Mouse (Mus musculus) hindbrain, embryonic 15.5 days (tissue): Measurements from ENCODE around the gene Rdh7. TPM values are rescaled to one million over a fixed set of nuclear protein-coding genes. Genes with fewer than 3 reads are reported as not detected.
"Not testable (repeated sequence)": the region's sequence is repeated elsewhere in the genome, so short reads cannot be mapped to it uniquely, and the experiment has no call there.

Experiments used
- ATAC-seq: fragments of 200-750 bp; cut with Nextera tagmentation; 2 replicates; pipeline ENCODE4 v1.8.0; 2017; ENCODE audit warnings: low read depth, moderate number of reproducible peaks, moderate TSS enrichment; ENCODE audit not compliant: low FRiP score
- H3K27ac ChIP-seq: fragments of 300-500 bp; sonication (generic); replicated peaks from 2 replicates; pipeline ENCODE4 v1.5.1; 2015; ENCODE audit warnings: mild to moderate bottlenecking, inconsistent platforms
- H3K27me3 ChIP-seq: fragments of 300-500 bp; sonication (generic); 2 replicates; pipeline ENCODE4 v1.6.1; 2015; ENCODE audit warnings: control low read depth, inconsistent platforms
- H3K36me3 ChIP-seq: fragments of 300-500 bp; sonication (generic); 2 replicates; pipeline ENCODE4 v1.6.1; 2015; ENCODE audit warnings: control low read depth, inconsistent platforms
- H3K4me1 ChIP-seq: fragments of 300-500 bp; sonication (generic); replicated peaks from 2 replicates; pipeline ENCODE4 v1.6.1; 2015; ENCODE audit warnings: control low read depth, inconsistent platforms
- H3K4me2 ChIP-seq: fragments of 300-500 bp; sonication (generic); 2 replicates; pipeline ENCODE4 v1.6.1; 2015; ENCODE audit warnings: moderate library complexity, mild to moderate bottlenecking, inconsistent platforms
- H3K4me3 ChIP-seq: fragments of 300-500 bp; sonication (generic); 2 replicates; pipeline ENCODE4 v1.5.1; 2015; ENCODE audit warnings: mild to moderate bottlenecking, inconsistent platforms
- H3K9ac ChIP-seq: fragments of 300-500 bp; sonication (generic); 2 replicates; pipeline ENCODE4 v1.6.1; 2015; ENCODE audit warnings: inconsistent platforms
- H3K9me3 ChIP-seq: fragments of 300-500 bp; sonication (generic); 2 replicates; pipeline ENCODE4 v1.6.1; 2016; ENCODE audit warnings: control low read depth, inconsistent platforms
- WGBS: fragments of 180-500 bp; shearing (Covaris S2); methylation state at CpG from one replicate; pipeline ENCODE4 v1.1.7; 2015; 5-methylcytosine and 5-hydroxymethylcytosine counted together
- polyA plus RNA-seq: library from polyadenylated mRNA; unstranded; fragments of >200 nt; fragmentation: Nextera tagmentation; extraction: Ambion mirVana; gene quantifications from 2 replicates; pipeline ENCODE4 v1.2.1, GENCODE M21; 2015

Gene Rdh7
- polyA plus RNA-seq, 1 experiment from 2014 or later, result not detected

DNA sequence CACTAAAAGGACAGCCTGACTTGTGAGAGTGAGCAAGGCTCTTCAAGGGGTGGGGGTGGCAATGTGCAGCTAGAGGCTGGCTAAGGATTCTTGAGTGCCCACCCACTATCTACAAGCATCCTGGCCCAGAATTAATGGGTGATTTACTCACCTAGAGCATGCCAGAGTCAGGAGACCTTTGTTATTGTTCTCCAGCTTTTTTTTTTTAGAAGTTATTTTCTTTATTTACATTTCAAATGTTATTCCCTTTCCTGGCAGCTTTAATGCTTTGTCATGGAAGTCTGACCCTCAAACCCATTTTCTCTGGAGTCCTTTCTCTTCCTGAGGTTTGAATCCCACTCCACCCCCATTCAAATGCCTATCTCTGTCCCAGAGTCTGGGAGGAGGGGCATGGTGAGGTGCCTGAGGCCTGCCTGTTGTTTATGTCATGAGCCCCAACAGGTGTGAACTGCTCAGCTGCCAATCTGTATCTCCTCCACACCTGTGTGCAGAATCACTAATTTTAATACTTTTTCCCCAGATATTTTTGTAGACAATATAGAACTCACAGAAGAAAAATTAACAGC lies 18.9 kb upstream of the Rdh7 start:
- no peak for ATAC-seq
- Histone ChIP-seq H3K36me3 (no peaks in the 10 kb centered on the region), H3K27ac (no peak overlapping the region), H3K9ac (no peak overlapping the region), H3K4me3 (no peak overlapping the region), H3K4me1 (no peaks in the 10 kb centered on the region), H3K27me3 (no peaks in the 10 kb centered on the region), H3K9me3 (no peaks in the 10 kb centered on the region), H3K4me2 (no peak overlapping the region)

DNA sequence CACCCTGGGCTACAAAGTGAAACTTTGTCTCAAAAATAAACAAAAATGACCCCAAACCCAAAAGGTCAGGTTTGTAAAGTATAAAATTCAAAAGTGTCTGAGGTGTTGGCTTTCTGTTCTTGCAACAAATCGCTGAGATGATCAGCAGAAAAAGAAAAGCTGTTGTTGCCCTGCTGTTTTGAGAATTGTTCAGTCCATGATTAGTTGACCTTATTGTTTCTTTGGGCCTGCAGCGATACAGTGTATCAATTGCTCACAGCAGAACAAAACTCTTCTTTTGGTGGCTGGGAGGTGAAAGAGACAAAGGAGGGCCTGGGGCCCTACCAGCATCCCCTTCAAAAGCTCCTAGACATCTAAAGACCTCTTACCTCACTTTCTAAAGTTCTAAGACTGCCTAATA lies 17.5 kb upstream of the Rdh7 start:
- H3K36me3 ChIP-seq, result no peaks in the 10 kb centered on the region
- no peak overlapping the region for H3K4me3 ChIP-seq
- H3K4me2 ChIP-seq, result no peak overlapping the region
- no peaks in the 10 kb centered on the region for H3K9me3 ChIP-seq
- 32% methylated on average over 2 of the region's 2 CpGs for WGBS
- H3K27ac ChIP-seq, result no peak overlapping the region
- no peaks in the 10 kb centered on the region for H3K4me1 ChIP-seq
- no peaks in the 10 kb centered on the region for H3K27me3 ChIP-seq
- no peak overlapping the region for H3K9ac ChIP-seq
- no peak for ATAC-seq

DNA sequence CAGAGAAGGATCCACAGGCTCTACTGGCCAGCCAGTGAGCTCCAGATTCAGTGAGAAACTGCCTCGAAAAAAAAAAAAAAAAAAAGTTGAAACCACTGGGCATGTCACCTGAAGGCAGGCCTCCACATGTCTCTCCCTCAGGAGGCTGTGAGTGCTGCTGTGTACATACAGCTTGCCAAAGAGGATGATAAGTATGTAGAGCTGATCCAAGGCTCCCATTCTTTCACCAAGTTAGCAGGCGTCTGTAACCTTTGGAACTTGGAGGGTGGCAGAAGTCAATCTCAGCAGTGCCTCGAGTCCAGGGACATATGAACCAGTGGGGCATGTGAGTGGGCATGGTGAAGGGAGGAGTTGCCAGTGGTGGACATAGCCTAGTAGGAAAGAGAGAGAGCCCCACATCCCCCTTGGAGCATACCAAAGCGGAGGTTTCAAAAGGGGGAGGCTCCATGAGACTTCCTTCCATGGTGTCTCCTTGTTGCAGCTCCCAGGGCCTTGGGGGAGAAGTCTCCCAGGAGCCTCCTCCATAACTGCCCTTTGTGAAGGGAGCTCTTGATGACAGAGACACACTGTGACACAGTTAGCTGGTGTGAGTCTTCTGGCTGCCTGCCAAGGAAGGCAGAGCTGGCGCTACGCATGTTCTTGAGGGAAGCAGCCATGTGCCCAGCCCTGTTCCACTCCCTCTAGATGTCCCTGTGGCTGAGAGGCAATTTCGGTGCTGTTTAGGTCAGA lies 16.3 kb upstream of the Rdh7 start:
- ATAC-seq, result no peak
- no peaks in the 10 kb centered on the region for H3K27me3 ChIP-seq
- H3K9me3 ChIP-seq, result no peaks in the 10 kb centered on the region
- H3K4me1 ChIP-seq, result no peaks in the 10 kb centered on the region
- no peaks in the 10 kb centered on the region for H3K36me3 ChIP-seq
- no peak overlapping the region for H3K4me2 ChIP-seq
- H3K4me3 ChIP-seq, result no peak overlapping the region
- no peak overlapping the region for H3K27ac ChIP-seq
- H3K9ac ChIP-seq, result no peak overlapping the region
- 63% methylated on average over 7 of the region's 7 CpGs for WGBS

DNA sequence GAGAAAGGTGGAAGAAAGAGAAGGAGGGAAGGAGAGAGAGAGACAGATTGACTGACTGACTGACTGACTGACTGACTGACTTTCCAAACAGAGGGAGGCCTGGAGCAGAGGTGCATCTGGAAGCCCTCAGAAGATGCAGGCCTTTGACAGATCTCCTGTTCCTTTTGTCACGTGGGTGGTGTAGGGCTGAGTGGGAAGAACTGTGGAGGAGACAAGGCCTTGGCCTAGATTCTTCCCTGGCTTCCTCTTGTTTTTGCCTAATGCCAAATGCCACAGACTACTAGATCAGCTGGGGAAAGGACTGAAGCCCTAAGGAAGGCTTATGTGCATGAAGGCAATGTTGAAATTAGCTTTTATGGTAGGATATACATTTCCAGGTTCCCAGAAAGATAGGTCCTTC lies 14.5 kb upstream of the Rdh7 start:
- H3K9ac ChIP-seq, result no peak overlapping the region
- no peaks in the 10 kb centered on the region for H3K27me3 ChIP-seq
- H3K4me3 ChIP-seq, result no peak overlapping the region
- no peaks in the 10 kb centered on the region for H3K4me1 ChIP-seq
- H3K27ac ChIP-seq, result no peak overlapping the region
- no peak for ATAC-seq
- no peaks in the 10 kb centered on the region for H3K36me3 ChIP-seq
- H3K9me3 ChIP-seq, result no peaks in the 10 kb centered on the region
- no peak overlapping the region for H3K4me2 ChIP-seq
- WGBS, result 76% methylated on average over 1 of the region's 1 CpGs

GRCm38 (mm10) chr10:127901751-127902150 lies 13.1 kb upstream of the Rdh7 start:
- Histone ChIP-seq H3K9ac (no peak overlapping the region), H3K27me3 (no peaks in the 10 kb centered on the region), H3K27ac (no peak overlapping the region), H3K9me3 (no peaks in the 10 kb centered on the region), H3K4me3 (no peak overlapping the region), H3K36me3 (no peaks in the 10 kb centered on the region), H3K4me1 (no peaks in the 10 kb centered on the region), H3K4me2 (no peak overlapping the region)
- WGBS, result 74% methylated on average over 4 of the region's 4 CpGs
- no peak for ATAC-seq

DNA sequence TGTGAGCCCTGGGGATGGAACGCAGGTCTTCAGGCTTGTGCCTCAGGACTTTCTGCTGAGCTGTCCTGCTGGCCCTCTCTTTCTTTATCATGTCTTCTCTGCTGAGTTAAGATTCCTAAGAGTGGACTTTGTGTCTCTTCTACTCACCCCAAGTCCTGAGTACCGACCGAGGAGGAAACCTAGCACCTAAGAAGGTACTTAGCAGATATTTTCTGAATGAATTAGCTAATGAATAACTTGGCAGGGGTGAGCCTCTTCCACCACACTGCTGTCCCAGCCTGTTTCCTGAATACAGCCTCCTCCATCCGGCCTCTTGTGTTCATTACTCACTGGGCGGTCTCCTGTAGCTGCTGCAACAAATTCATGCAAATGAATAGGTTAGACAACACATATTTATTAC lies 11.2 kb upstream of the Rdh7 start:
- Histone ChIP-seq H3K36me3 (no peaks in the 10 kb centered on the region), H3K9ac (no peak overlapping the region), H3K4me2 (no peak overlapping the region), H3K4me1 (no peaks in the 10 kb centered on the region), H3K27ac (no peak overlapping the region), H3K4me3 (no peak overlapping the region), H3K9me3 (no peaks in the 10 kb centered on the region), H3K27me3 (no peaks in the 10 kb centered on the region)
- ATAC-seq, result no peak
- WGBS, result 65% methylated on average over 5 of the region's 5 CpGs

GRCm38 (mm10) chr10:127898218-127898617 lies 9.6 kb upstream of the Rdh7 start, which contains the start of gene Sdr9c7:
Sdr9c7 (plus strand) TSS chr10:127898518.
- Histone ChIP-seq H3K4me2 (no peak within 1 kb of the TSS), H3K36me3 (no peaks in the 10 kb centered on the region), H3K4me1 (no peaks in the 10 kb centered on the region), H3K4me3 (no peak within 1 kb of the TSS), H3K27me3 (no peaks in the 10 kb centered on the region), H3K9me3 (no peaks in the 10 kb centered on the region), H3K9ac (no peak within 1 kb of the TSS), H3K27ac (no peak within 1 kb of the TSS)
- WGBS, result 89% methylated on average over 2 of the region's 2 CpGs
- ATAC-seq, result no peak

GRCm38 (mm10) chr10:127897506-127897905 lies 8.9 kb upstream of the Rdh7 start:
- no peak overlapping the region for H3K27ac ChIP-seq
- 93% methylated on average over 3 of the region's 3 CpGs for WGBS
- H3K9me3 ChIP-seq, result no peaks in the 10 kb centered on the region
- H3K4me2 ChIP-seq, result no peak overlapping the region
- no peaks in the 10 kb centered on the region for H3K27me3 ChIP-seq
- no peaks in the 10 kb centered on the region for H3K36me3 ChIP-seq
- H3K9ac ChIP-seq, result no peak overlapping the region
- ATAC-seq, result no peak
- H3K4me3 ChIP-seq, result no peak overlapping the region
- no peaks in the 10 kb centered on the region for H3K4me1 ChIP-seq

DNA sequence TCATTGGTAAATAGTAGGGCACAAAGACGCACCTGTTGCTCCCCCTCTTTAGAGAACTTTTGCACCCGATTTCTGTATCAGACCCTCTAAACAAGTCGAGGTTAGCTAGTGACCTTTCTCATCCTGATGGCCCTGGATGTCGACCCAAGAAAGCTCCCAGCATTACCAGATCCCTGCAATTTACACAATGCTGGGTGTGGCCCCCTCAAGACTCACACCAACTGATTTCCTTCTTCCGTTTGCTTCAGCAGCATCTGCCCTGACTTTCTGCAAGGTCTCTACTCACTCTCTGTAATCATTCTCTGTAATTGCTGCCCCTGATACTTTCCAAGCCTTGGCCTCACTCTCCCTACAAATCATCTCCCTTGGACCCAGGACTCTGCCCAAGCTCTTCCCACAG lies 8.1 kb upstream of the Rdh7 start:
- no peaks in the 10 kb centered on the region for H3K4me1 ChIP-seq
- H3K9ac ChIP-seq, result no peak overlapping the region
- H3K9me3 ChIP-seq, result no peaks in the 10 kb centered on the region
- no peak for ATAC-seq
- no peak overlapping the region for H3K4me2 ChIP-seq
- no peaks in the 10 kb centered on the region for H3K27me3 ChIP-seq
- H3K27ac ChIP-seq, result no peak overlapping the region
- no peaks in the 10 kb centered on the region for H3K36me3 ChIP-seq
- H3K4me3 ChIP-seq, result no peak overlapping the region
- 76% methylated on average over 5 of the region's 5 CpGs for WGBS

GRCm38 (mm10) chr10:127893163-127894022 lies 4.8 kb upstream of the Rdh7 start:
- H3K27me3 ChIP-seq, H3K4me3 ChIP-seq, H3K36me3 ChIP-seq, H3K27ac ChIP-seq, H3K4me1 ChIP-seq, H3K4me2 ChIP-seq, H3K9me3 ChIP-seq, ATAC-seq, H3K9ac ChIP-seq: not testable (repeated sequence)
- 62% methylated on average over 5 of the region's 5 CpGs for WGBS

GRCm38 (mm10) chr10:127891481-127891880 lies 2.9 kb upstream of the Rdh7 start:
- no peak for ATAC-seq
- Histone ChIP-seq H3K4me3 (no peak overlapping the region), H3K9me3 (no peaks in the 10 kb centered on the region)

DNA sequence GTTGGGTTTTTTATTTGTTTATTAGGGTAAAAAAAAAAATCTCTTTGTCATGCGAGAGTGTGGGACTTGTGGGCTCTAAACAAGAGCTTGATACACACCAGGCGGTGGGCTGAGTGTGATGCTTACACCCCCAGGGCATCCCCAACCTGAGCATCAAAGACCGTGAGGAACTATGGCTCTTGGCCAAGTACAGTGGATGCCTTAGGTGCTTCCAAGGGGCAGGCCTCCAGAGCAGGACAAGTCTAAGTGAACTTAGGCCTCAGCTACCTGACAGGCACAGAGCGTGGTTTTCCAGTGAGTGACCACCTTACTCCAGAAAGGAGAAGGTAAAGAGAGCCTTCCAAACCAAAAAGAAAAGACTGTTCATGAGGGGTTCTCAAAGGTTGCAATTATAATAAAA lies 1.6 kb downstream of the Rdh7 start:
- H3K27ac ChIP-seq, result no peak overlapping the region
- H3K4me1 ChIP-seq, result no peaks in the 10 kb centered on the region
- H3K36me3 ChIP-seq, result no peaks in the 10 kb centered on the region
- H3K4me3 ChIP-seq, result no peak overlapping the region
- H3K27me3 ChIP-seq, result no peaks in the 10 kb centered on the region
- H3K4me2 ChIP-seq, result no peak overlapping the region
- no peak overlapping the region for H3K9ac ChIP-seq
- H3K9me3 ChIP-seq, result no peaks in the 10 kb centered on the region
- no peak for ATAC-seq
- 85% methylated on average over 4 of the region's 4 CpGs for WGBS

More at GRCm38 (mm10) chr10:127891481-127891880, 2.9 kb upstream of the Rdh7 start:
- H3K9ac ChIP-seq, result no peak overlapping the region
- H3K4me2 ChIP-seq, result no peak overlapping the region
- no peaks in the 10 kb centered on the region for H3K4me1 ChIP-seq
- no peak overlapping the region for H3K27ac ChIP-seq
- 63% methylated on average over 1 of the region's 1 CpGs for WGBS
- no peaks in the 10 kb centered on the region for H3K36me3 ChIP-seq
- no peaks in the 10 kb centered on the region for H3K27me3 ChIP-seq
